Mouse (Mus musculus): ENCODE measurements around the gene Adamts17. TPM values are rescaled to one million over a fixed set of nuclear protein-coding genes. Genes with fewer than 3 reads are reported as not detected.

The Adamts17 gene
- total and polyA plus RNA-seq, 3 experiments = 0.33 to 0.42 TPM; not detected in 1

GRCm38 (mm10) chr7:66936911-66937310 lies 97.4 kb downstream of the Adamts17 start:
- TF ChIP-seq ELF1 (IDR thresholded peaks at IDR 0.05; ENCODE audit: low read depth, low read length) = no peak
- TF ChIP-seq ZC3H11A (IDR thresholded peaks at IDR 0.05; ENCODE audit: low read depth, low read length) = no peak
- TF ChIP-seq MYC (IDR thresholded peaks at IDR 0.05; ENCODE audit: low read depth, low read length) = no peak
- no peak for TF ChIP-seq ZKSCAN1 (IDR thresholded peaks at IDR 0.05; ENCODE audit: low read depth, low read length)
- TF ChIP-seq NRF1 (IDR thresholded peaks at IDR 0.05; ENCODE audit: insufficient read depth, low read depth, low read length, poor library complexity, severe bottlenecking) = no peak
- no peak for TF ChIP-seq USF1 (IDR thresholded peaks at IDR 0.05; ENCODE audit: low read depth, low read length)
- TF ChIP-seq POLR2AphosphoS2 (IDR thresholded peaks at IDR 0.05; ENCODE audit: low read length) = no peak
- TF ChIP-seq MEF2A (IDR thresholded peaks at IDR 0.05; ENCODE audit: extremely low read depth, insufficient replicate concordance, low read depth, low read length, poor library complexity, severe bottlenecking) = no peak
- no peak for TF ChIP-seq TBP (IDR thresholded peaks at IDR 0.05; ENCODE audit: low read depth, low read length)
- no peak for TF ChIP-seq CHD2 (IDR thresholded peaks at IDR 0.05; ENCODE audit: low read length)
- TF ChIP-seq MAZ (IDR thresholded peaks at IDR 0.05; ENCODE audit: low read depth, low read length) = no peak
- no peak for TF ChIP-seq UBTF (IDR thresholded peaks at IDR 0.05; ENCODE audit: borderline replicate concordance, insufficient read depth, low read depth, low read length)
- no peak for TF ChIP-seq SIN3A (IDR thresholded peaks at IDR 0.05; ENCODE audit: low read length)
- no peak for TF ChIP-seq MXI1 (IDR thresholded peaks at IDR 0.05; ENCODE audit: low read depth, low read length)
- Histone ChIP-seq H3K9ac (ENCODE audit: control insufficient read depth, low read depth, low read length, poor library complexity, severe bottlenecking) (no peak overlapping the region), H3K9me3 (replicated peaks; ENCODE audit: insufficient read depth, low read length) (no peaks in the 10 kb centered on the region), H3K4me3 (ENCODE audit: control insufficient read depth in 1 of 2, insufficient read depth in 1 of 2, low read depth in 2 of 2, low read length in 2 of 2) (no peak overlapping the region), H3K79me2 (ENCODE audit: control insufficient read depth, insufficient read depth, low read length, poor library complexity) (no peaks in the 10 kb centered on the region), H3K27me3 (ENCODE audit: control insufficient read depth in 1 of 2, insufficient read depth in 2 of 2, low read length in 2 of 2) (no peaks in the 10 kb centered on the region), H3K4me1 (ENCODE audit: control insufficient read depth in 1 of 2, insufficient read depth in 2 of 2, low read length in 2 of 2) (no peaks in the 10 kb centered on the region), H3K27ac (ENCODE audit: control insufficient read depth, low read depth, low read length) (no peak overlapping the region), H3K36me3 (ENCODE audit: control insufficient read depth in 1 of 2, insufficient read depth in 2 of 2, low read length in 2 of 2) (no peaks in the 10 kb centered on the region)
- DNase-seq (ENCODE audit: low read depth, low spot score) = no peak

- no peak for DNase-seq (ENCODE audit: low read depth, low spot score)
- TF ChIP-seq SIN3A (IDR thresholded peaks at IDR 0.05; ENCODE audit: low read length) (no peak), ETS1 (IDR thresholded peaks at IDR 0.05; ENCODE audit: low read depth, low read length) (no peak), MXI1 (IDR thresholded peaks at IDR 0.05; ENCODE audit: low read depth, low read length) (no peak), MYB (IDR thresholded peaks at IDR 0.05; ENCODE audit: low read depth, low read length) (no peak), CHD2 (IDR thresholded peaks at IDR 0.05; ENCODE audit: low read length) (no peak), HCFC1 (IDR thresholded peaks at IDR 0.05; ENCODE audit: low read depth, low read length) (no peak)
- H3K9ac ChIP-seq (ENCODE audit: control insufficient read depth, low read depth, low read length, poor library complexity, severe bottlenecking) = no peak overlapping the region
- no peaks in the 10 kb centered on the region for H3K4me1 ChIP-seq (ENCODE audit: control insufficient read depth in 1 of 2, insufficient read depth in 2 of 2, low read length in 2 of 2)
- H3K4me3 ChIP-seq (ENCODE audit: control insufficient read depth in 1 of 2, insufficient read depth in 1 of 2, low read depth in 2 of 2, low read length in 2 of 2) = no peak overlapping the region
- no peaks in the 10 kb centered on the region for H3K79me2 ChIP-seq (ENCODE audit: control insufficient read depth, insufficient read depth, low read length, poor library complexity)
- H3K27ac ChIP-seq (ENCODE audit: control insufficient read depth, low read depth, low read length) = no peak overlapping the region
- no peaks in the 10 kb centered on the region for H3K27me3 ChIP-seq (ENCODE audit: control insufficient read depth in 1 of 2, insufficient read depth in 2 of 2, low read length in 2 of 2)
- H3K9me3 ChIP-seq (replicated peaks; ENCODE audit: insufficient read depth, low read length) = no peaks in the 10 kb centered on the region
- no peaks in the 10 kb centered on the region for H3K36me3 ChIP-seq (ENCODE audit: control insufficient read depth in 1 of 2, insufficient read depth in 2 of 2, low read length in 2 of 2)
Measured at GRCm38 (mm10) chr7:66938988-66939783, 99.7 kb downstream of the Adamts17 start.

Measured in MEL (cell line).